Mouse (Mus musculus) thymus, postnatal 25 days (tissue): ENCODE measurements around the gene Mindy4.
"Not testable (repeated sequence)": the region's sequence is repeated elsewhere in the genome, so short reads cannot be mapped to it uniquely, and the experiment has no call there.

Experiments used
- DNase-seq: peaks from one replicate; pipeline ENCODE4 v3.0.0; 2022

Gene Mindy4

GRCm38 (mm10) chr6:55202913-55203910 is at the start of gene Mindy4:
Gene Mindy4, plus strand, starts transcription at chr6:55203383.
- peak; percentile 64 for DNase-seq

GRCm38 (mm10) chr6:55159256-55159655 is 43.9 kb upstream of the Mindy4 start:
- no peak for DNase-seq

DNA sequence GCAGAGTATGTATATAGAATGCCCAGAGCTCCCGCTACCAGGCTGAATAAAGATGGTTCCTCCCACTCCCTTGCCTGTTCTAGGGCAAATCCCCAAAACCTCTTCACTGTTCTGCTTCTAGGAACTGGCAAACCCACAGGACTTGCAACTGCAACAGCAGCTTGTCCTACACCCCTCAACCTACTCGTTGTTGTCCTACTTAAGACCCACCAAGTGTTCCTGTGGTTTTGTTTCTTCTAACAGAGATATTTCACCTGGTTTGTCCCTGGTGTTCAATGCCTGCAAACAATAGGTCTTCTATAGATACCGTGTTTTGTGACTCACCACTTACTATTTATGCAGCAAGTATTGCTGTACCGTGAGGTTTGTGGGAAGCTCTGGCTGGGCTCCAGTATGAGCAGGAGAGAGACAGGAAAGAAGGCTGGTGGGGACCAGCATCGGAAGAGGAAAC is 41.8 kb upstream of the Mindy4 start:
- DNase-seq, result no peak

- DNase-seq, result no peak
Observed at GRCm38 (mm10) chr6:55163046-55163584, 40.1 kb upstream of the Mindy4 start.

DNA sequence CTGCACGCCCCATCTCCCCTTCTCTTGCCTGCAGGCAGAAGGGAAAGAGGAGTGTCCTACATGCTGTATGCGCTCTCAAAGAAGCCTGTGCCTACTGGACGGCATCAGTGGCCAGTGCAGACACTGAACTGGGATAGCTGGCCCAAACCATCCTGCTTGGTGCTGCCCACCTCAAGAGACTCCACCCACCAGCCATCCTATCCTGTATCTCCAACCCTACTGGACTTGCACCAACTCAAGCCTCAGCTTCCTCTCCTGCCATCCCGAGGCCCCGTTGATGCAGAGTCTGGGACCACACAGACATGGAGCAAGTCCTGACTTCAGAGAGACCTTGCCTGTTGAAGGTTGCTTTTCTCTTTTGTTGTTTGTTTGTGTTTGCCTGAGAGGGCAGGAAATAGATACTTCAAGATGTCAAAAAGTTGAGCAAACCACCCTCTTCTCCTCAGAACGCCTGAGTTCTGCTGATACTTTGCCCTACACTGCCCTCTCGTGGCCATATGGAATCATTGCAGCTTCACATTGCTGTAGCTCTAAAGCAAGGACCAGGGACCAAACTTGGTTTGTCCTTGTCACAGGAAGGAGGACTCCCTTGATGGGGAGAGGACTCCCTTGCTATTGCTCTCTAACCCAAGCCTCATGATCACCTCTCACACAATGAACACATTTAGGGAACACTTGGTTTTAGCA is 36.3 kb upstream of the Mindy4 start:
- peak; percentile 72 for DNase-seq

- DNase-seq, result no peak
Observed at GRCm38 (mm10) chr6:55169818-55170217, 33.4 kb upstream of the Mindy4 start.

- no peak for DNase-seq
Observed at GRCm38 (mm10) chr6:55171638-55172037, 31.5 kb upstream of the Mindy4 start.

DNA sequence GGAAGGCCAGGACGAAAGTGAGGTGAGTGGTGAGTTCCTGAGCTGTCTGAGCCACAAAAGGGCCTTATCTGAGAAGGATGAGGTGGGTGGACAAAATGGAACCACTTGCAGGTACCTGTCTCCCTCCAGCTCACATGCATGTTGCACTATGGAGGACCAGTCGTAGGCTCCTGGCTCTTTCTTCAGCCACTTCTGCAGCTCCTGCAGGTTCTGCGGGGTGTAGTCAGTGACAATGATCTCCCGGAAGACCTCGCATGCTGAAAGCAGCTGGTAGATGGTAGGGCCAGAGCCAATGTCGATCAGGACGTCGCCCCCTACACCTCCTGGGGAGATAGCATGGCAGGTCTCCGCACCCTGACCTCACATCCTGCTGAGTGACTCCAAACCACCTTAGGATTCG is 30.0 kb upstream of the Mindy4 start:
- no peak for DNase-seq

- no peak for DNase-seq
Observed at GRCm38 (mm10) chr6:55173941-55174349, 29.2 kb upstream of the Mindy4 start.

DNA sequence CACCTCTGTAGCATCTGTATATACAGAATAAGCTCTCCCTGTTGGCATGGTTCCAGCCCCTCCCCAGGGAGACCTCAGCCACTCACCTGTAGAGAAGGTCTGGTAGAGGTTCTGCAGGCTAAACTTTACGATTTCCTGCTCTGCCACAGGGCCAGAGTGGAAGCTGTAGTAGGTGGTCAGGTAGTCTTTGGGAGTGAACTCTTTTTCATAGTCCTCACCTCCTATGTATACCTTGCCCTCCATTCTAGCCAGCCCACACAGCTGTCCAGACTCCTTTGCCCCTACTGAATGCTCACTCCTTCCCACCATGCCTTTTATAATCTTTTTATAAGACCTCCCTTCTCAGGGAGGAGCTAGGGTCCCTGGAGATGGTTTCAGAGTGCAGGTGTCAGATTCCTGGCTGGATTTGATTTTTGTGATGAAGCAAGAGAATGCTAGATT is 28.4 kb upstream of the Mindy4 start, which contains the start of gene Inmt:
TSS of gene Inmt (minus strand) at position 303 of the 441 bp plus-strand sequence.
- DNase-seq, result no peak

- DNase-seq, result no peak
Observed at GRCm38 (mm10) chr6:55175456-55175855, 27.7 kb upstream of the Mindy4 start.

DNA sequence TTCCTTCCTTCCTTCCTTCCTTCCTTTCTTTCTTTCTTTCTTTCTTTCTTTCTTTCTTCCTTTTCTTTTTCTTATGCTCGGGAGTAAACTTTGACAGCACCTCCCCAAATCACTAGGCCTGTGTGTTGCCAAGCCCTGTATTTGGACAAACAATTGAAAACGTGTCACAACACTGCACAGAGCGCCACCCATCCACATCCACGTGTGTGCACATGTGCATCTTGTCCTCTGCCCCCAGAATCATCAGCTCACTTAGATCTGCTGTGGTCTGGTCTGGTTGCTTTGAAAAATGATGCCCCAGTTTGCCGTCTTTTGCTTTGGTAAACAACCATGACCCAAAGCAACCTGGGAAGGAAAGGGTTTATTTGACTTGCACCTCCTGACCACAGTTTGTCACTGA is 27.3 kb upstream of the Mindy4 start:
- DNase-seq, result no peak

- DNase-seq, result peak; percentile 10
Observed at GRCm38 (mm10) chr6:55177060-55177732, 26.0 kb upstream of the Mindy4 start.

DNA sequence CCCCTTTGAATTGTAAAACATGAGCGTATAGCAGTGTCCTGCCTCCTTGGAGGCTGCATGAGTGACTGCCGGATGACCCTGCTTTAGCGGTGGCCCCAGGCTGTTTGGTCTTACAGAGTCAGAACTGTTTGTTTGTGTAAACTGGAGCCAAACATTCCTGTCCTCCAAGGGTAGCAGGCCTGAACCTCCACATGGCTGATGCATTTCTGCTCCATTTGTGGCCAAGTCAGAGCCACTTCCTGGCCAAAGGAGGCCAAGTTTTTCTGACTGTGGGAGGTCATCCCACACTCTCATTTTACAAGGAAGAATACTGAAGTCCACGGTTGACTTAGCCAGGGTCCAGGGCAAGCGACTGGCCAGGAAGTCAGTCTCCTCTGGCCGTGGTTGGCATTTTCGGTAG is 23.6 kb upstream of the Mindy4 start:
- DNase-seq, result no peak

DNA sequence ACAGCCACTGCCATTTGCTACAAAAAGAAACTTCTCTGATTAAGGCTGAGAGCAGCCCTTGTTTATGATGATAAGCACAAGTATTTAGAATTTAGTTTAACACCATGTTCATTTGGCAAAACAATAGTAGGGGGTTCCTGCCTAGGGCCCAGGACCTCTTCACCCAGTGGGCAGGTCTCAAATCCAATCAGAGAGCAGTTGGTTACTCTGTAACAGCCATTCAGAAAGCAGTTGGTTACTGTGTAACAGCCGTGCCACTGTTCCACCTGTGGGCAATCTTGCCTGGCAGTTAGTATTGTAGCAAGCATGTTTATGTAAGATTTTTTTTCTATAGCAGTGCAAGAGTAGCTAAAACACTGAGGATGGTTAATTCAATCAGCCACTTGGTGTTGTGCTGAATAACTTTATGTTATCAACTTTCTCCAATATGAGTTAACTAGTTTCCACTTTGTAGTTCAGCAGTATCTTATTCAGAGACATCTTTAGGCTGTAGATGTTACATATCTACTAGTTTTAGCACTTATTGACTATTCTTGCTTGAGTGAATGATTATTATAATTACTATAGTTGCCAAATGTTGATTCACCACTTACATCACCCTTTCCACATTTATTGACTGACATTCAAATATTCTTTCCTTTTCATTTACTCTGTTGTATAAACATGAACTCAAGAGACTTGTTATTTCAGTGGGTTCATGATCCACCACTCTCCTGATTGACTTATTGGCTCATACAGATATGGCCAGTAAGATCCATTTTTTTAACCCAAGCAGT is 20.3 kb upstream of the Mindy4 start:
- no peak for DNase-seq

DNA sequence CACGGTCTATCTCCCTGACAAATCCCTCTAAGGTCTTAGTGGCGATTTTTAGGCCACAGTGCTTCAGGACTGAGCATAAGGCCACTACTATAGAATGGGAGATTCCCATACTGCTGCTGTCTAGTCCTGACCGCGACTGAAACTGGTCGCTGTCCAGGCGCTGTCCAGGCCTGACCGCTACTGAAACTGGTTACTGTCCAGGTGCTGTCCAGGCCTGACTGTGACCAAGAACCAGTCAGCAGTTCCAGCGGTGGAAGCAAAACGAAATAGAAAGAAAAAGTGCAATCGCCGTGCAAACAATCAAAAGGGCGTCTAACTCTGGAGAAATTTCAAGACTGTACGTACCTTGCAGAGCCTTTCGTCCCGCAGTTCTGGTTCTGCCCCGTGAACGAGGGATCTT is 15.4 kb upstream of the Mindy4 start:
- DNase-seq, result not testable (repeated sequence)

DNA sequence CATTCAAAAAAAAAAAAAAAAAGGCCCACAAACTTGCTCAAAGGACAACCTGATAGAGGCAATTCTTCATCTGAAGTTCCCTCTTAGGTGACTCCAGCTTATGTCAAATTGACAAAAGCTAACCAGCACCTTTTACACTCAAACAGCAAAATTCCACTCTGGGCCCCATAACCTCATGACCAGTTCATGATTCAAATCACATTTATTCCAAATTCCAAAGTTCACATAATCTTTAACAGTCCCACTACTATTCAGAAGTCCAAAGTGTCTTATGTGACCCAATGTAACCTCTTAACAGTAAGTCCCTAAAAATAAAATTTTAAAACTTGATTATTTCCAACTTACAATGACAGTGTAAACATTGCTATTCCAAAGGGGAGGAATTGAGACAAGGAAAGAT is 13.8 kb upstream of the Mindy4 start:
- no peak for DNase-seq

GRCm38 (mm10) chr6:55191537-55191936 is 11.6 kb upstream of the Mindy4 start:
- DNase-seq, result no peak

GRCm38 (mm10) chr6:55193171-55193570 is 10.0 kb upstream of the Mindy4 start:
- no peak for DNase-seq

- DNase-seq, result no peak
Observed at GRCm38 (mm10) chr6:55199047-55199446, 4.1 kb upstream of the Mindy4 start.

- DNase-seq, result no peak
Observed at GRCm38 (mm10) chr6:55203931-55204330, 748 bp downstream of the Mindy4 start.

DNA sequence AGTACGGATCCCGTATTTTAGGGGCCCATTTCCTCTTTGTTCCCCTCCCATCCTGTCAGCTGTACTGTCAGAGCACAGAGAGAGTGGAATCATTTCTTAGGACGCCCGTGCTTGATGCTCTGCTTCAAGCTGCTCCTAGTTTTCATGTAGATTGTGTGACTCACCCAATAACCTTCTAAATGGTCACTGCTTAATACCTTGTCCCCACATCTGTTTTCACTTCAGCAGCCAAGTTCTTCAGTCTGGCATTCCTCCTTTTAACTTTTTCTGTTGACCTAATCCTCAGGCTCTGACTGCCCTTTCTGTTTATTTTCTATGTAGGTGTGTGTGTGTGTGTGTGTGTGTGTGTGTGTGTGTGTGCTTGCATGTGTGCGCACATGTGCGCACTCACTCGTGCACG is 4.6 kb downstream of the Mindy4 start:
- DNase-seq, result no peak
